Mouse (Mus musculus): ENCODE data around the gene St8sia6. TPM values are rescaled to one million over a fixed set of nuclear protein-coding genes. Genes with fewer than 3 reads are reported as not detected.
"Not testable (repeated sequence)": the region's sequence is repeated elsewhere in the genome, so short reads cannot be mapped to it uniquely, and the experiment has no call there.

The St8sia6 gene
- polyA plus RNA-seq, 1 experiment from 2014 or later = 0.46 TPM

DNA sequence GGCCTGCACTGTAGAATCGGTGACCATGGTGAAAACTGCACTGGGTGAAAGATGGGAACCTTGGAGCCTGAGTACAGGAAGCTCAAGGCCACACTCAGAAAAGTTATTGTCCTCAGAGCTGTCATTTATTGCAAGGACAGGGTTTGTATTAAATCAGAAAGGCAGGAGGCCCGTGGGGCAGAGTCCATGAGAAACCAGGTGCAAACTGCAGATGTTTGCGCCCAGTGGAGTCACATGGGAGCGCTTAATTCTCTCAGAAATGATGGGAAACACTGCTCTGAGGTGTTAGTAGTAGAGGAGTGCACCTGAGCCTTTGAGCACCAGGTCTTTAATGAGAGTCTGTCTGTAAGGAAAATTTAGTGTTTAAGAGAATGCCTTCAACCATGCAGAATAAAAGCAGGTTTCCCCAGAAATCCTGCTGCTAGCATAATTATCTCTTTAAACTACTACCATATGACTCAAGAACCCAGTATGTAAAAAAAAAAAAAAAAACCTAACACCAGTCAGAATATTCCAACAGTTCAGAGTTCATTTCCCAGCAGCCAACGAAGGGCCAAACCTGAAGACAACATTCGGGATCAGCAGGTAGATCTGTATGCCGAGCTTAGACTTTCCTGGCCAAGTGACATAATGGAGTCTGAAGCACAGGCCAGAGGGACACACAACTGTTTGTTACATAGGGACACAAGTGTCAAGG is 163.6 kb downstream of the St8sia6 start:
- in situ Hi-C loops (cut with MboI; ENCODE audit: low pct_unique_long_range_greater_than_20kb) = loop anchor here (25.0 kb wide), 1 partner anchor 1057 kb away; no protein-coding TSS in a partner anchor
- ChIA-PET CTCF (no interaction called here), POLR2A (interaction anchor here (0.7 kb wide), 2 partner anchors 10 to 134 kb away, joined by 3 to 8 read pairs; no protein-coding TSS in a partner anchor)
- no peaks in the 10 kb centered on the region for H3K27me3 ChIP-seq
- ATAC-seq (no peak), DNase-seq (ENCODE audit: low read depth, low spot score) (no peak)
- TF ChIP-seq CTCF (IDR thresholded peaks at IDR 0.05) = no peak

DNA sequence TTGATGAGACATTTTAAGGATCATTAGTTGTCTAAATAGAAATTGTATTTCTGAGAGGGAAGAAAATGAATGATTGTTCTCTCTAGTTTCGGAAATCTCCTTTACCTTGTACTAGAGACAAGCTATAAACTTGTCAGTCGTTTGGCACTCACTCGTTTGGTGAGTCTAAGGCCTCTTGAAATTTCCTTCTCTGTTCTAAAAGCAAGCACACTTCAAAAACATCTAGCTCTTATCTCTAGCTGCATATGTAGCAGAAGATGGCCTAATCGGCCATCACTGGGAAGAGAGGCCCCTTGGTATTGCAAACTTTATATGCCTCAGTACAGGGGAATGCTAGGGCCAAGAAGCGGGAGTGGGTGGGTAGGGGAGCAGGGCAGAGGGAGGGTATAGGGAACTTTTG is 190.2 kb downstream of the St8sia6 start:
- POLR2A ChIA-PET; in situ Hi-C loops (cut with MboI; ENCODE audit: low pct_unique_long_range_greater_than_20kb); DNase-seq (ENCODE audit: low read depth, low spot score); H3K27me3 ChIP-seq; ATAC-seq: not testable (repeated sequence)
- CTCF ChIA-PET = interaction anchor here (0.8 to 1.5 kb wide), 2 partner anchors 19 to 326 kb away, joined by 3 to 6 read pairs; no protein-coding TSS in a partner anchor

DNA sequence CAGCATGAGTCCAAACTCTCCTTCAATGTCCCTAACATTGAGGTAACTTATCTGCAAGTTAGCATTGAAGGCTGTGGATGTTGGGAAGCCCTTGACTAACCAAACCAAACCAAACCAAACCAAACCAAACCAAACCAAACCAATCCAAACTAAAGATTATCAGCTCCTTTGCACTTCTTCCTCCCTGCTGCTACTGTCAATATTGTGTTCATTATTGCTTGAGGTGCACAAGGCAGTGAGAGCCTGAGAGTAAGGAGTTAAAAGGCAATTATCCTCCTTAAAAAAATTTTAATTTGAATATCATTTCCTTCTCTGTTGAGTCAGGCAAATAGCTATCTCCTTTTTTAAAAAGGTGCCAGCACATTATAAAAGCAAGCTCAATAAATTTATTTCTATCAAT is 190.8 kb downstream of the St8sia6 start:
- in situ Hi-C loops (cut with MboI; ENCODE audit: low pct_unique_long_range_greater_than_20kb) = no loop called here
- POLR2A ChIA-PET = no interaction called here
- TF ChIP-seq CTCF (IDR thresholded peaks at IDR 0.05) = no peak
- DNase-seq (ENCODE audit: low read depth, low spot score) (no peak), ATAC-seq (no peak)
- H3K27me3 ChIP-seq = no peaks in the 10 kb centered on the region
- CTCF ChIA-PET = interaction anchor here (0.8 to 1.5 kb wide), 2 partner anchors 19 to 325 kb away, joined by 3 to 6 read pairs; no protein-coding TSS in a partner anchor

Other genes starting within 250 kb of the St8sia6 start
- gene Trdmt1, start 249.4 kb downstream of the St8sia6 start, polyA plus RNA-seq (2021) = 8.0 TPM
- 2,775 TPM for gene Vim, start 220.1 kb downstream of the St8sia6 start, polyA plus RNA-seq (2021)

Data from Patski (cell line).